Mouse (Mus musculus): ENCODE measurements around the gene Gm11084. TPM values are rescaled to one million over a fixed set of nuclear protein-coding genes. Genes with fewer than 3 reads are reported as not detected.

The Gm11084 gene
- polyA plus RNA-seq, 1 experiment from 2014 or later = not detected

GRCm38 (mm10) chr2:73005611-73006515 lies 19.3 kb upstream of the Gm11084 start:
- H3K36me3 ChIP-seq = no peaks in the 10 kb centered on the region
- peaks cover 31% of the 10 kb centered on the region for H3K4me1 ChIP-seq
- H3K27me3 ChIP-seq = no peaks in the 10 kb centered on the region
- H3K27ac ChIP-seq (replicated peaks) = peak overlapping the region; percentile 94
- peaks cover 2% of the 10 kb centered on the region; the same call in 1 of the 2 replicates for H3K9me3 ChIP-seq (replicated peaks)
- no peak overlapping the region for H3K4me2 ChIP-seq (replicated peaks)
- no peak overlapping the region for H3K4me3 ChIP-seq (replicated peaks)
- 36% methylated on average over 3 of the region's 3 CpGs for WGBS
- no peak overlapping the region for H3K9ac ChIP-seq
- ATAC-seq (ENCODE audit: insufficient number of reproducible peaks, low FRiP score, low TSS enrichment, low read depth) = no peak

DNA sequence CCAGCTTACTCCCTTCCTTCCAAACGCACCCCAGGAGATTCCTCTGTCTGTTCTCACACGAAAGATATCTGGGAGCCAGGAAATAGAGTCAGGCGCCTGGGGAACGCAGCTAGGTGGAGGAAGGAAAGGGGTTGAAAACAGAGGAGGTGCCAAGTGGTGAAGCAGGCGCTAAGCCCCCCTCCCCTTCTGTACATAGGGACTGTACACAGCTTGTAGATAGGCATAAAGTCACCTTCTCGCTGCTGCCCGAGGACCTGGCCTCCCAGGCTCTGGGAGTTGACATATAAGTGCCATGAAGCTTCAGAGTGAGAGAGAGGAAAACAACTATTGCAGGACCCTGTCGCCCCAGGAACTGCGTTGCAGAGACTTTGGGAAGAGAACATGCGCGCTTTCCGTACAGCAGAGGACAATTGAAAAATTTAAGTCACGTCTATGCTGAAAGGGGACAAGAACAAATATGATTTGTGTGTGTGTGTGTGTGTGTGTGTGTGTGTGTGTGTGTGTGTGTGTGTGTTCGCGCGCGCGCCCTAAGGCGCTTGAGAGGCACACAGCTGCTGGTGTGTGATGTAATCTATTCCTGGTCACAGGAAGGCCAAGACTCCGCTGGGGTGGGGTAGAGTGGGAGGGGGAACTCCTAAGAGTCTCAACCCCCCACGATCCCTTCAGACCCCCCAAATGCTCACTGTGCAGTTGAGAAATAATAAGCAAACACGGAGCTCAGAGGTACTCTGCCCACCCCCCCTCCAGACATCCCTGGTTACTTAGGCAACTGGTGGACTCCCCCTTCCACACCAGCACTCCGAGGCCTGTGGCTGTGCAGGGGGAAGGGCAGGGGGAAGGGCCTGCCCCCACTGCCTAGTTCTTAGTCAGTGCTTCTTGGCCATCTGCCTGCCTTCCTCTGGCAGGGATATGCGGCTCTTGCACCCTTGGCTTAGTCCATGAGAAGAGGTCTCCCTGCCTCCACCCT lies 17.5 kb upstream of the Gm11084 start:
- peak overlapping the region; percentile 18 for H3K4me3 ChIP-seq (replicated peaks)
- H3K4me1 ChIP-seq = peaks cover 31% of the 10 kb centered on the region
- H3K27ac ChIP-seq (replicated peaks) = peak overlapping the region; percentile 94
- no peaks in the 10 kb centered on the region for H3K27me3 ChIP-seq
- no peak overlapping the region for H3K9ac ChIP-seq
- H3K9me3 ChIP-seq (replicated peaks) = no peaks in the 10 kb centered on the region
- 9% methylated on average over 24 of the region's 24 CpGs for WGBS
- H3K4me2 ChIP-seq (replicated peaks) = peak overlapping the region; percentile 44
- ATAC-seq (ENCODE audit: insufficient number of reproducible peaks, low FRiP score, low TSS enrichment, low read depth) = peak; percentile 90
- H3K36me3 ChIP-seq = no peaks in the 10 kb centered on the region

GRCm38 (mm10) chr2:73003049-73003448 lies 16.5 kb upstream of the Gm11084 start:
- peak overlapping the region; percentile 44 for H3K4me2 ChIP-seq (replicated peaks)
- H3K4me1 ChIP-seq = peaks cover 31% of the 10 kb centered on the region
- no peaks in the 10 kb centered on the region for H3K9me3 ChIP-seq (replicated peaks)
- no peak overlapping the region for H3K4me3 ChIP-seq (replicated peaks)
- WGBS = 42% methylated on average over 10 of the region's 12 CpGs
- no peaks in the 10 kb centered on the region for H3K36me3 ChIP-seq
- H3K9ac ChIP-seq = no peak overlapping the region
- no peak for ATAC-seq (ENCODE audit: insufficient number of reproducible peaks, low FRiP score, low TSS enrichment, low read depth)
- H3K27me3 ChIP-seq = no peaks in the 10 kb centered on the region
- H3K27ac ChIP-seq (replicated peaks) = peak overlapping the region; percentile 94

DNA sequence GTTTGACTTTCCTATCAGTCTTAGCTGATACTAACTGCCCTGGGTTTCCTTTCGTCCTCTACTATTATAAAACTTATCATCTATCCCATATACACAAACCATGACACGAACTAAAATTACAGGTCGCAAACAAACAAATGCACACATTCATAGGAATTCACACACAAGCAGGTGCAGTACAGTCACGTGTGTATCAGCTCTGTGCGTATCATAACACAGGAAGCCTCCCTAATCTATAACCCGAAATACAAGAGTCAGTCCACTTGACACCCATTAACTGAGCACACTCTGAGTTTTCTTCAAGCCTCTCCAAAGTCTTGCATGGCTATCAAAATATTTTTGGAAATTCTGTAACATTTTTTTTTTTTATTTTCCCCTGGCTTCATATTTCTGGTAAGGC lies 15.9 kb upstream of the Gm11084 start:
- Histone ChIP-seq H3K9ac (no peak overlapping the region), H3K4me2 (replicated peaks) (no peak overlapping the region), H3K9me3 (replicated peaks) (no peaks in the 10 kb centered on the region), H3K4me1 (peaks cover 31% of the 10 kb centered on the region), H3K27ac (replicated peaks) (no peak overlapping the region), H3K36me3 (no peaks in the 10 kb centered on the region), H3K4me3 (replicated peaks) (no peak overlapping the region), H3K27me3 (no peaks in the 10 kb centered on the region)
- 78% methylated on average over 6 of the region's 6 CpGs for WGBS
- ATAC-seq (ENCODE audit: insufficient number of reproducible peaks, low FRiP score, low TSS enrichment, low read depth) = no peak

DNA sequence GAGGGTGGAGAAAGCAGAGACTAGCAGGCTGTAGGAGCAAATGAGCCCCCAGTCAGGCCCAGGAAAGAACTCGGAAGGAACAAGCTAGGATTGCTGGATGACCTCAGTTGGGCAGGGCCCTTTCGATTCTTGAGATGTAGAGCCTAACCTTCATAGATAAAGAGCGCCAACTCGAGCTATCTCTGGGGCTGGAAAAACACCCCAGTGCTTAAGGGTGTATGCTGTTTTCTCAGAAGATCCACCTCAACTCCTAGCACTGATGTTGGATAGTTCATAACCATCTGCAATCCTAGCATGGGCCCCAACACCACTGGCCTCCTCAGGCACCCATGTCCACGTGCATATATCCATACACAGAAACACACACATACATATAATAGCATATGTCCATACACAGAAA lies 15.5 kb upstream of the Gm11084 start:
- Histone ChIP-seq H3K4me3 (replicated peaks) (no peak overlapping the region), H3K4me1 (peaks cover 33% of the 10 kb centered on the region), H3K36me3 (no peaks in the 10 kb centered on the region), H3K27me3 (no peaks in the 10 kb centered on the region), H3K9me3 (replicated peaks) (no peaks in the 10 kb centered on the region), H3K4me2 (replicated peaks) (no peak overlapping the region), H3K9ac (no peak overlapping the region), H3K27ac (replicated peaks) (0 out of 2 replicates have a peak overlapping the region, but pooled peaks have one; percentile 7)
- no peak for ATAC-seq (ENCODE audit: insufficient number of reproducible peaks, low FRiP score, low TSS enrichment, low read depth)
- WGBS = 77% methylated on average over 5 of the region's 5 CpGs

DNA sequence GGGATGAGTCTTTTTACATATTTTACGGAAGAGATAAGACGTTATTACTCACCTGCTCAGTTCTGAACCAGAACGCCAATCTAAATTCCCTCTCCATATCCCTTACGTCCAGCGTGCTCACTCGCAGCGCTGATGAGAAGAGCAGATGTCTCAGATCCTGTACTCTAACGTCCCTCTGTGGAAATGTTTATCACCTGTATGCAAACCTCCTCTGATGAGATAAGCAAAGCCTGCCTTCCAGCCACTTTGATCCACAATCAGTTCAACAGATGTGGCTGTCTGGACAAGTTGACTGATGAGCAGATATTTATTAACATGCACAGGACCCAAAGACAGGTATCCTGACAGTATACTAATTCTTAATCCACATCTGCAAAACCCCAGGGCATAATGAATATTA lies 13.7 kb upstream of the Gm11084 start:
- WGBS = 62% methylated on average over 8 of the region's 8 CpGs
- no peak for ATAC-seq (ENCODE audit: insufficient number of reproducible peaks, low FRiP score, low TSS enrichment, low read depth)

GRCm38 (mm10) chr2:72997586-72997985 lies 11.1 kb upstream of the Gm11084 start:
- Histone ChIP-seq H3K36me3 (no peaks in the 10 kb centered on the region), H3K4me1 (peaks cover 22% of the 10 kb centered on the region), H3K4me3 (replicated peaks) (no peak overlapping the region), H3K27ac (replicated peaks) (peak overlapping the region; percentile 96; the same call in 1 of the 2 replicates), H3K9ac (no peak overlapping the region), H3K9me3 (replicated peaks) (no peaks in the 10 kb centered on the region), H3K27me3 (no peaks in the 10 kb centered on the region), H3K4me2 (replicated peaks) (no peak overlapping the region)
- 96% methylated on average over 4 of the region's 4 CpGs for WGBS
- no peak for ATAC-seq (ENCODE audit: insufficient number of reproducible peaks, low FRiP score, low TSS enrichment, low read depth)

More for the DNA sequence above, 13.7 kb upstream of the Gm11084 start:
- Histone ChIP-seq H3K27me3 (no peaks in the 10 kb centered on the region), H3K4me1 (peaks cover 42% of the 10 kb centered on the region), H3K27ac (replicated peaks) (no peak overlapping the region), H3K4me2 (replicated peaks) (no peak overlapping the region), H3K4me3 (replicated peaks) (no peak overlapping the region), H3K36me3 (no peaks in the 10 kb centered on the region), H3K9ac (no peak overlapping the region), H3K9me3 (replicated peaks) (no peaks in the 10 kb centered on the region)

GRCm38 (mm10) chr2:72996808-72997378 lies 10.4 kb upstream of the Gm11084 start:
- Histone ChIP-seq H3K4me3 (replicated peaks) (no peak overlapping the region), H3K36me3 (no peaks in the 10 kb centered on the region; the same call in 1 of the 2 replicates), H3K9me3 (replicated peaks) (no peaks in the 10 kb centered on the region), H3K4me1 (peaks cover 22% of the 10 kb centered on the region), H3K9ac (no peak overlapping the region), H3K27me3 (no peaks in the 10 kb centered on the region), H3K4me2 (replicated peaks) (no peak overlapping the region), H3K27ac (replicated peaks) (peak overlapping the region; percentile 96)
- WGBS = 43% methylated on average over 9 of the region's 9 CpGs
- ATAC-seq (ENCODE audit: insufficient number of reproducible peaks, low FRiP score, low TSS enrichment, low read depth) = peak; percentile 64; the same call in 1 of the 2 replicates

DNA sequence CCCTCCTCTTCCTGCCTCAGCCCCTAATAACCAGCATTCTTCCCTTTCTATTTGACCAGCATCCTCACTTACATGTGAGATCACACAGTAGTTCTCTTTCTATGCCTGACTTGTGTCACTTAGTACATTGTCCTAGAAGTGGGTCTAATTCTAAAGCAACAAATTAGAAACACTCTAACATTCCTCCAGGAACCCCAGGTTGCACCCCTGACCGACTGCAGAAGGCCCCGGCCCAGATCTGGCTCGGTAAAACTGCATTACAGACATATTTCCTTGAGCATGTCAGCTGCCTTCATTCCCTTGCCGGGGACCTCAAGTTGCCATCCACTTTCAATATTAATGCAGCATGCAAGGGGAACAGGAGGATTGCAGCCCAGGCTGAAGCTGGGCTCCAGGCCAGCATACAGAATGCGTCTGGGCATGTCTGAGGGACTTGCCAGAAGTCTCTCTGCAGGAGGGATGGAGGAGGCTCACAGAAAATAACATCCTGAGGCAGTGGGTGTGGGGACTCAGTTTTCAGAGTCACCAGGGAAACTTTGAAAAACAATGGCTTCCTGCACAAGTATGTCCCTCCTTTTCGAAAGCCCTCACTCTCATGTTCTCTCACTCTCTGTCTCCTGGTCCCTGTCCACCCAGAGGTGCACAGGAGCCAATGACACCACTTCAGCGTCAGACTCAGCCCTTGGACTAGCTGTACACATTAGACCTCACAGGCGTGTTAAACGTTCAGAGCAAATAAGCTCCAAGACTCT lies 9.0 kb upstream of the Gm11084 start:
- WGBS = 15% methylated on average over 9 of the region's 9 CpGs
- Histone ChIP-seq H3K9me3 (replicated peaks) (no peaks in the 10 kb centered on the region), H3K4me1 (peaks cover 22% of the 10 kb centered on the region), H3K4me2 (replicated peaks) (peak overlapping the region; percentile 33), H3K36me3 (no peaks in the 10 kb centered on the region; the same call in 1 of the 2 replicates), H3K27me3 (no peaks in the 10 kb centered on the region), H3K4me3 (replicated peaks) (no peak overlapping the region), H3K9ac (no peak overlapping the region), H3K27ac (replicated peaks) (peak overlapping the region; percentile 96)
- peak; percentile 90 for ATAC-seq (ENCODE audit: insufficient number of reproducible peaks, low FRiP score, low TSS enrichment, low read depth)

- WGBS = 66% methylated on average over 2 of the region's 2 CpGs
- Histone ChIP-seq H3K4me1 (peaks cover 22% of the 10 kb centered on the region), H3K27ac (replicated peaks) (no peak overlapping the region), H3K36me3 (peaks cover 1% of the 10 kb centered on the region; the same call in 1 of the 2 replicates), H3K9me3 (replicated peaks) (0 out of 2 replicates have a peak, but pooled peaks cover 5% of the 10 kb centered on the region), H3K4me3 (replicated peaks) (no peak overlapping the region), H3K9ac (no peak overlapping the region), H3K4me2 (replicated peaks) (no peak overlapping the region), H3K27me3 (no peaks in the 10 kb centered on the region)
- ATAC-seq (ENCODE audit: insufficient number of reproducible peaks, low FRiP score, low TSS enrichment, low read depth) = no peak
These were observed 7.6 kb upstream of the Gm11084 start for GRCm38 (mm10) chr2:72994165-72994564.

Data from embryonic facial prominence, embryonic 15.5 days (tissue).